Mouse (Mus musculus): ENCODE data around the gene Mgat5. TPM values are rescaled to one million over a fixed set of nuclear protein-coding genes. Genes with fewer than 3 reads are reported as not detected.

The Mgat5 gene
- total RNA-seq, 1 experiment: 11.0 TPM

- in situ Hi-C loops (cut with MboI; ENCODE audit: low sequenced_read_pairs in 2 of 2, unreplicated experiment in 2 of 2): loop anchor here (10.0 to 25.0 kb wide), 2 partner anchors 248 to 255 kb away; partner anchors contain the start of gene Ccnt2 (in 1 of the 2)
- H3K4me1 ChIP-seq (ENCODE audit: control insufficient read depth in 2 of 2, insufficient read depth in 2 of 2, low read length in 2 of 2, poor library complexity in 1 of 2): peaks cover 0 to 4% of the 10 kb centered on the region in 2 experiments; a peak in 1 of 4 replicates
- no peaks in the 10 kb centered on the region for H3K36me3 ChIP-seq (ENCODE audit: control insufficient read depth, insufficient read depth, low read length, poor library complexity, severe bottlenecking)
- H3K9me3 ChIP-seq (ENCODE audit: control insufficient read depth, insufficient read depth, low read depth, low read length): no peaks in the 10 kb centered on the region
- DNase-seq (ENCODE audit: low read depth, low spot score): peak; percentile 62
- no peak overlapping the region for H3K9ac ChIP-seq (ENCODE audit: insufficient read depth, low read depth, low read length, poor library complexity, severe bottlenecking)
- no peak overlapping the region for H3K4me3 ChIP-seq (ENCODE audit: insufficient read depth in 1 of 2, low read depth in 1 of 2, low read length in 2 of 2, poor library complexity in 1 of 2, severe bottlenecking in 1 of 2)
- TF ChIP-seq MAFK (IDR thresholded peaks at IDR 0.05; ENCODE audit: insufficient read depth, low read depth, low read length) (peak; percentile 53; the same call in 1 of the 2 replicates), HCFC1 (IDR thresholded peaks at IDR 0.05; ENCODE audit: borderline replicate concordance, insufficient read depth, low read length) (no peak)
- no peak overlapping the region for H3K27ac ChIP-seq (ENCODE audit: insufficient read depth, low read depth, low read length, poor library complexity, severe bottlenecking)
Measured at GRCm38 (mm10) chr1:127507042-127507650, 302.3 kb downstream of the Mgat5 start.

DNA sequence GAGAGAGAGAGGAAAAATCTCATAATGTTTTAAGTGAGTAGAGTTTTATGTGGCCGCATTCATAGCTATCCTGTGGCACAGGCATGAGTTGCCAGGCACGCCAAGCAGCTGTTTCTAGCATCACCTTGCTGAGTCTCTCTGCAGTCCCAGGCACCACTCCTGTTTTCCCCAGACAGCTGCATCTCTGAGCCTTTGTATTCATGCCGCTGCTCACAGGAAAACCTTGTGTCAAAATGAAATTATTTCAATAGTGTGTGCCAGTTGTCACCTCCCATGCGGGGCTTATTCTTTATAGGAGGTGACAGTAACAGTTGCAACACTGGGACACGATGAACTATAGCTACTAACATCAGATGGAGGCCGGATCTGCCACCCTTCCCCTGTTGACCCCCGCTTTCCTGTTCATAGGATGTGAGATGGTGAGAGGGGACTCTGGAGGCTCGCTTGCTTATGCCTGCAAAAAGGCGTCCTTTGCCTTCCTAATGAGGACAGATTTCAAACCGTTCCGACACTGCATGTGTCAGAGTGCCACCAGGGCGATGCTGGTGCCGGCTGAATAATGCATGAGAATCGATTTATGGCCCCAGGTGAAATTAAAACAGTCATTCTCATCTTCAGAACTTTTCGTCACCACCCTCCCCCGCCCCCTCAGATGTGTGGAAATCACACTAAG lies 303.4 kb downstream of the Mgat5 start:
- no peaks in the 10 kb centered on the region for H3K36me3 ChIP-seq (ENCODE audit: control insufficient read depth, insufficient read depth, low read length, poor library complexity, severe bottlenecking)
- H3K9me3 ChIP-seq (ENCODE audit: control insufficient read depth, insufficient read depth, low read depth, low read length): no peaks in the 10 kb centered on the region
- in situ Hi-C loops (cut with MboI; ENCODE audit: low sequenced_read_pairs in 2 of 2, unreplicated experiment in 2 of 2): loop anchor here (10.0 to 25.0 kb wide), 2 partner anchors 247 to 254 kb away; partner anchors contain the start of gene Ccnt2 (in 1 of the 2)
- TF ChIP-seq CHD2 (IDR thresholded peaks at IDR 0.05; ENCODE audit: low read depth, low read length) (no peak), ZC3H11A (IDR thresholded peaks at IDR 0.05; ENCODE audit: borderline replicate concordance, low read depth, low read length) (no peak), HCFC1 (IDR thresholded peaks at IDR 0.05; ENCODE audit: borderline replicate concordance, insufficient read depth, low read length) (no peak), MAFK (IDR thresholded peaks at IDR 0.05; ENCODE audit: insufficient read depth, low read depth, low read length) (no peak), ZNF384 (IDR thresholded peaks at IDR 0.05; ENCODE audit: low read depth, low read length) (no peak)
- no peak overlapping the region for H3K9ac ChIP-seq (ENCODE audit: insufficient read depth, low read depth, low read length, poor library complexity, severe bottlenecking)
- no peak for DNase-seq (ENCODE audit: low read depth, low spot score)
- H3K4me3 ChIP-seq (ENCODE audit: insufficient read depth in 1 of 2, low read depth in 1 of 2, low read length in 2 of 2, poor library complexity in 1 of 2, severe bottlenecking in 1 of 2): no peak overlapping the region
- H3K27ac ChIP-seq (ENCODE audit: insufficient read depth, low read depth, low read length, poor library complexity, severe bottlenecking): no peak overlapping the region
- H3K4me1 ChIP-seq (ENCODE audit: control insufficient read depth in 2 of 2, insufficient read depth in 2 of 2, low read length in 2 of 2, poor library complexity in 1 of 2): peaks cover 0 to 4% of the 10 kb centered on the region in 2 experiments; a peak in 1 of 4 replicates

DNA sequence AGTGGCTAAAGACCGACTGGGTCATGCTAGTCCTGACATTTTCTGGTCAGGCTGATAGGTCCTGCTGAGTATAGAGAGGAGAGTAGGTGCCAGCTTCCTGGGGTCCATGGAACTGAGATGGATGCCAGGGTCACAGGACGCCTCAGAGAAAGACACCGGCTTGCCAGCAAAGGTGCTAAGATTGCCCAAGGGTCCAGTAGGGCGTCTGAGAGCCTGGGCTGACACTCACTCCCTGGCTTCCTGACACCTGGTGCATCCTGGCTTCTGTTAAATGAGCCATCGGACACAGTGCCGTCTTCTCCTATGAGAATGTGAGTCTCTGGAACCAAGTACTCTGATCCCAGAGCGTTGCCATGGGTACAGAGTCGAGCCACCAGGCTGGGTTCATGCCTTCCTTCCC lies 304.1 kb downstream of the Mgat5 start:
- Histone ChIP-seq H3K4me1 (ENCODE audit: control insufficient read depth in 2 of 2, insufficient read depth in 2 of 2, low read length in 2 of 2, poor library complexity in 1 of 2) (peaks cover 0 to 4% of the 10 kb centered on the region in 2 experiments; a peak in 1 of 4 replicates), H3K4me3 (ENCODE audit: insufficient read depth in 1 of 2, low read depth in 1 of 2, low read length in 2 of 2, poor library complexity in 1 of 2, severe bottlenecking in 1 of 2) (no peak overlapping the region)

DNA sequence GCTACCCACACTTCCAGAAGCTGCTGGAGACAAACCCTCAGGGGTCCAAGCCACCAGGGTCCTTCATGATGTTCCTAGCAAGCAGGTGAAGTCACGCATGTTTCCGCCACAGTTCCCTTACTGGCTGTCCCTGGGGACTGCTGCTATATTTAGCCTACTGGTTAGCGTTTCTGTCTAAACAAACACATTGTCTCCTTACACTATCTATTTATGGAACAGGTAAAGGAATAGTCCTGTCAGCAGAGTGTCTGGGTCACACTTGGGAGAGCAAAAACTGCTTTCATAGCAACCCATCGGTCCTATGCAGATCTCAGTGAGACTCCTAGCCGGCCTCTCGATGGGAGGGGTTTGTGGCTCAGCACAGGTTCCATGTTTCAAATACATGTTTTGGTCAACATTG lies 306.5 kb downstream of the Mgat5 start:
- DNase-seq (ENCODE audit: low read depth, low spot score): no peak
- H3K9me3 ChIP-seq (ENCODE audit: control insufficient read depth, insufficient read depth, low read depth, low read length): no peaks in the 10 kb centered on the region
- H3K9ac ChIP-seq (ENCODE audit: insufficient read depth, low read depth, low read length, poor library complexity, severe bottlenecking): no peak overlapping the region
- TF ChIP-seq ZNF384 (IDR thresholded peaks at IDR 0.05; ENCODE audit: low read depth, low read length) (no peak), HCFC1 (IDR thresholded peaks at IDR 0.05; ENCODE audit: borderline replicate concordance, insufficient read depth, low read length) (no peak), CHD2 (IDR thresholded peaks at IDR 0.05; ENCODE audit: low read depth, low read length) (no peak), MAFK (IDR thresholded peaks at IDR 0.05; ENCODE audit: insufficient read depth, low read depth, low read length) (no peak), ZC3H11A (IDR thresholded peaks at IDR 0.05; ENCODE audit: borderline replicate concordance, low read depth, low read length) (no peak)
- H3K27ac ChIP-seq (ENCODE audit: insufficient read depth, low read depth, low read length, poor library complexity, severe bottlenecking): no peak overlapping the region
- in situ Hi-C loops (cut with MboI; ENCODE audit: low sequenced_read_pairs in 2 of 2, unreplicated experiment in 2 of 2): loop anchor here in 1 of 2 experiments (25.0 kb wide), 1 partner anchor 251 kb away; the partner anchor contains the start of gene Ccnt2
- no peaks in the 10 kb centered on the region for H3K36me3 ChIP-seq (ENCODE audit: control insufficient read depth, insufficient read depth, low read length, poor library complexity, severe bottlenecking)
- H3K4me3 ChIP-seq (ENCODE audit: insufficient read depth in 1 of 2, low read depth in 1 of 2, low read length in 2 of 2, poor library complexity in 1 of 2, severe bottlenecking in 1 of 2): no peak overlapping the region
- H3K4me1 ChIP-seq (ENCODE audit: control insufficient read depth in 2 of 2, insufficient read depth in 2 of 2, low read length in 2 of 2, poor library complexity in 1 of 2): peaks cover 0 to 4% of the 10 kb centered on the region in 2 experiments; a peak in 1 of 4 replicates

More for the DNA sequence above, 304.1 kb downstream of the Mgat5 start:
- no peak for DNase-seq (ENCODE audit: low read depth, low spot score)
- in situ Hi-C loops (cut with MboI; ENCODE audit: low sequenced_read_pairs in 2 of 2, unreplicated experiment in 2 of 2): loop anchor here (10.0 to 25.0 kb wide), 2 partner anchors 246 to 253 kb away; partner anchors contain the start of gene Ccnt2 (in 1 of the 2)
- H3K9ac ChIP-seq (ENCODE audit: insufficient read depth, low read depth, low read length, poor library complexity, severe bottlenecking): no peak overlapping the region
- H3K36me3 ChIP-seq (ENCODE audit: control insufficient read depth, insufficient read depth, low read length, poor library complexity, severe bottlenecking): no peaks in the 10 kb centered on the region
- H3K27ac ChIP-seq (ENCODE audit: insufficient read depth, low read depth, low read length, poor library complexity, severe bottlenecking): no peak overlapping the region
- no peaks in the 10 kb centered on the region for H3K9me3 ChIP-seq (ENCODE audit: control insufficient read depth, insufficient read depth, low read depth, low read length)
- no peak for TF ChIP-seq ZNF384 (IDR thresholded peaks at IDR 0.05; ENCODE audit: low read depth, low read length)
- TF ChIP-seq ZC3H11A (IDR thresholded peaks at IDR 0.05; ENCODE audit: borderline replicate concordance, low read depth, low read length): no peak
- no peak for TF ChIP-seq MAFK (IDR thresholded peaks at IDR 0.05; ENCODE audit: insufficient read depth, low read depth, low read length)
- TF ChIP-seq HCFC1 (IDR thresholded peaks at IDR 0.05; ENCODE audit: borderline replicate concordance, insufficient read depth, low read length): no peak
- no peak for TF ChIP-seq CHD2 (IDR thresholded peaks at IDR 0.05; ENCODE audit: low read depth, low read length)
